Mouse (Mus musculus) olfactory bulb, adult 2 months (tissue): ENCODE measurements around the gene Olfr273.

Source experiments
- CTCF ChIP-seq: fragments of 200-500 bp; IDR thresholded peaks from 2 replicates; pipeline ENCODE4 v1.5.1; 2012; ENCODE audit warnings: low read depth, mild to moderate bottlenecking, low read length, moderate library complexity; ENCODE audit not compliant: insufficient read depth
- POLR2A ChIP-seq: fragments of 200-500 bp; IDR thresholded peaks from 2 replicates; pipeline ENCODE4 v1.6.1; 2012; ENCODE audit warnings: mild to moderate bottlenecking, low read depth, low read length, moderate library complexity; ENCODE audit not compliant: insufficient read depth

GRCm38 (mm10) chr4:52849672-52850071 is 9.4 kb downstream of the Olfr273 start:
- TF ChIP-seq CTCF (no peak), POLR2A (no peak)
